ENCODE assay signal across 12 mouse cellular contexts in the genomic region with DNA sequence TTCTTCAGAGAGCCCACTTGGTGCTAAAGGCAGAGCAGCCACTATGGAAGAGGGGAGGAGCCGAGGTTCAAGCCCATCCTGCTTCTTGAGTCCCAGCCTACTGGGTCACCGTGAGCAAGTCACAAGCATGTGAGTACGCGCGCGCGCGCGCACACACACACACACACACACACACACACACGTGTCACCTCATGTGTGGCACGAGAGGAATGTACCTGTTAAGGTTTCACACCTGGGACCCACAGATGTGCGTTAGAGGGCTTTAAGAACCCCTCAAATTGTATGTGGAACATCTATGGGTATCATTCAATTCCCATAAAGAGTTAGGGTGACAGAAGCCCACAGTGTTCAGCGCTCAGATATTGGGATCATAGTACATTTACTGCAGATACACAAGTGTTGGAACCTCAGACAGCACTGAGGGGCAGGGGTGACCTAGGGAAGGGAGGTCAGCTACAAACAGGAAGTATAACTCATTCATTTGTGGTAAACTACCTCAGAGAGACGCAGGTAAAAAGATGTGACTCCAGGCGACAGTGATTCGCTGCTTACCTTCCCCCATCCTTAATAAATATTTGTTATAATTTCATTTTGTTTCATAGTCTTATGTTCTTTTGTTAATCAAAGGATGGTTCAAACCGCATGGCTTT. TPM values are rescaled to one million over a fixed set of nuclear protein-coding genes. Genes with fewer than 3 reads are reported as not detected.
A peak's percentile ranks its signal among the peaks of the same experiment; 100 is the strongest.
DNase-seq lines count a peak whose midpoint lies in the region; ATAC-seq and TF ChIP-seq lines count a peak whose summit lies in the region.
"Had no signal": no experiment of that assay in that cellular context is flagged by ENCODE, and none has a peak within 500 bp of the region (broad histone marks: within the 10 kb centered on the region; RNA-seq: fewer than 3 reads in every experiment).

No protein-coding gene starts in this region.

- no peaks in the 10 kb centered on the region for H3K9me3 ChIP-seq in liver, postnatal 0 days (ENCODE audit: low read length)
- H3K9me3 ChIP-seq: embryonic facial prominence, embryonic 12.5 days had no signal

- H3K27ac ChIP-seq in bone marrow macrophage, adult 2 months (ENCODE audit: insufficient read depth, low read depth, low read length): no peak overlapping the region
- peak overlapping the region; percentile 79 for H3K27ac ChIP-seq in liver, postnatal 0 days (ENCODE audit: low read depth)
- H3K27ac ChIP-seq in layer of hippocampus, adult 2 months: no peak overlapping the region
- H3K27ac ChIP-seq: embryonic facial prominence, embryonic 12.5 days had no signal

- ATAC-seq in liver, postnatal 0 days: 0 out of 2 replicates have a peak, but pooled peaks have one; percentile 14

- H3K27me3 ChIP-seq in liver, postnatal 0 days (ENCODE audit: insufficient read depth, low read length): 0 out of 2 replicates have a peak, but pooled peaks cover 3% of the 10 kb centered on the region
- H3K27me3 ChIP-seq: embryonic facial prominence, embryonic 12.5 days had no signal

- H3K4me1 ChIP-seq in bone marrow macrophage, adult 2 months (ENCODE audit: control insufficient read depth, insufficient read depth, low read length): peaks cover 37% of the 10 kb centered on the region
- H3K4me1 ChIP-seq in liver, postnatal 0 days (ENCODE audit: insufficient read depth): peaks cover 29% of the 10 kb centered on the region

- no peak for TF ChIP-seq POLR2A in bone marrow macrophage, adult 2 months (IDR thresholded peaks at IDR 0.05; ENCODE audit: borderline replicate concordance, low read depth, low read length)

- H3K36me3 ChIP-seq in liver, postnatal 0 days (replicated peaks; ENCODE audit: insufficient read depth, low read length): no peaks in the 10 kb centered on the region
- H3K36me3 ChIP-seq: embryonic facial prominence, embryonic 12.5 days had no signal

- peak overlapping the region; percentile 30 for H3K4me3 ChIP-seq in bone marrow macrophage, adult 2 months (ENCODE audit: insufficient read depth, low read length)
- H3K4me3 ChIP-seq in liver, postnatal 0 days (ENCODE audit: low read depth, low read length): no peak overlapping the region
- H3K4me3 ChIP-seq in layer of hippocampus, adult 2 months: no peak overlapping the region
- H3K4me3 ChIP-seq: embryonic facial prominence, embryonic 12.5 days; myocyte had no signal

- peak; percentile 36 for DNase-seq in spleen, adult 12 weeks (ENCODE audit: low spot score)
- no peak for DNase-seq in spleen, postnatal 14 days (ENCODE audit: low spot score in 2 of 2)
- no peak for DNase-seq in liver, postnatal 0 days
- DNase-seq in thymus, postnatal 36 days: peak; percentile 62 to 73
- DNase-seq in layer of hippocampus, adult 2 months (ENCODE audit: low spot score in 2 of 2): no peak
- DNase-seq in left cerebral cortex, adult 11 months (ENCODE audit: low spot score): no peak

- no peak for TF ChIP-seq EP300 in liver, postnatal 0 days (IDR thresholded peaks at IDR 0.05; ENCODE audit: low read depth)

- no peak for TF ChIP-seq CTCF in bone marrow macrophage, adult 2 months (IDR thresholded peaks at IDR 0.05; ENCODE audit: low read depth, low read length)
- TF ChIP-seq CTCF in liver, postnatal 0 days (IDR thresholded peaks at IDR 0.05; ENCODE audit: low read depth): no peak
- no peak for TF ChIP-seq CTCF in layer of hippocampus, adult 2 months (conservative IDR thresholded peaks at IDR 0.05)

- no peak overlapping the region for H3K9ac ChIP-seq in liver, postnatal 0 days (replicated peaks)
- H3K9ac ChIP-seq: embryonic facial prominence, embryonic 12.5 days had no signal

- H3K4me2 ChIP-seq in liver, postnatal 0 days (ENCODE audit: low read depth, low read length): peak overlapping the region; percentile 42
- H3K4me2 ChIP-seq: embryonic facial prominence, embryonic 12.5 days had no signal

- WGBS in liver, postnatal 0 days (ENCODE audit: insufficient replicate concordance): 31% methylated on average over 17 of the region's 17 CpGs

RNA-seq across cellular contexts. Expression of a gene that starts 33.6 kb away (rescaled TPM):
- 40.8 and 44.3 TPM in 2 replicates for polyA plus RNA-seq in bone marrow macrophage, adult 2 months (2012; ENCODE audit: insufficient read depth, insufficient read length, missing spikeins)
- polyA plus RNA-seq in liver, postnatal 0 days (2015; fragmentation: Nextera tagmentation; extraction: Ambion mirVana): 18.9 and 21.7 TPM in 2 replicates
- total RNA-seq in layer of hippocampus, adult 2 months (2021): 10 to 100 TPM; 39.9 to 40.7 TPM

RNA-seq across cellular contexts. Expression of a gene that starts 52.4 kb away (rescaled TPM):
- polyA plus RNA-seq in bone marrow macrophage, adult 2 months (2012; ENCODE audit: insufficient read depth, insufficient read length, missing spikeins): not detected in 2 replicates
- polyA plus RNA-seq in liver, postnatal 0 days (2015; fragmentation: Nextera tagmentation; extraction: Ambion mirVana): not detected in 2 replicates
- not detected for total RNA-seq in layer of hippocampus, adult 2 months (2021)
- total RNA-seq: adrenal gland, postnatal 36 days; left cerebral cortex, adult 18-20 months had no signal
- polyA plus RNA-seq: embryonic facial prominence, embryonic 12.5 days; gonadal fat pad, adult 2 months; myocyte had no signal

Comparison
In these comparisons a context has a peak if more than half of its experiments do, and no peak if none do; other contexts are left out.
1. DNase-seq: peak in spleen, adult 12 weeks (single experiment) and thymus, postnatal 36 days (2 of 2); none in spleen, postnatal 14 days (0 of 2), liver, postnatal 0 days (single experiment), layer of hippocampus, adult 2 months (0 of 2) and left cerebral cortex, adult 11 months (single experiment).